Mouse (Mus musculus) adrenal gland, postnatal 0 days (tissue): ENCODE data around the gene Cox7c. TPM values are rescaled to one million over a fixed set of nuclear protein-coding genes. Genes with fewer than 3 reads are reported as not detected.

Experiments used
- polyA plus RNA-seq: library from polyadenylated mRNA; unstranded; fragments of >200 nt; fragmentation: Nextera tagmentation; extraction: Ambion mirVana; gene quantifications from 2 replicates; pipeline ENCODE4 v1.2.1, GENCODE M21; 2015

Gene Cox7c
- 1,747 and 2,705 TPM in 2 replicates for polyA plus RNA-seq

GRCm38 (mm10) chr13:86046254-86046951 is at the start of gene Cox7c:
Cox7c (minus strand) TSS chr13:86046904.

